Mouse (Mus musculus): Measurements from ENCODE around the gene Zfp637. TPM values are rescaled to one million over a fixed set of nuclear protein-coding genes. Genes with fewer than 3 reads are reported as not detected.
"Not testable (repeated sequence)": the region's sequence is repeated elsewhere in the genome, so short reads cannot be mapped to it uniquely, and the experiment has no call there.

Zfp637 gene
- total RNA-seq, 4 experiments from 2014 or later: 26.2 to 33.8 (median 29.0) TPM

DNA sequence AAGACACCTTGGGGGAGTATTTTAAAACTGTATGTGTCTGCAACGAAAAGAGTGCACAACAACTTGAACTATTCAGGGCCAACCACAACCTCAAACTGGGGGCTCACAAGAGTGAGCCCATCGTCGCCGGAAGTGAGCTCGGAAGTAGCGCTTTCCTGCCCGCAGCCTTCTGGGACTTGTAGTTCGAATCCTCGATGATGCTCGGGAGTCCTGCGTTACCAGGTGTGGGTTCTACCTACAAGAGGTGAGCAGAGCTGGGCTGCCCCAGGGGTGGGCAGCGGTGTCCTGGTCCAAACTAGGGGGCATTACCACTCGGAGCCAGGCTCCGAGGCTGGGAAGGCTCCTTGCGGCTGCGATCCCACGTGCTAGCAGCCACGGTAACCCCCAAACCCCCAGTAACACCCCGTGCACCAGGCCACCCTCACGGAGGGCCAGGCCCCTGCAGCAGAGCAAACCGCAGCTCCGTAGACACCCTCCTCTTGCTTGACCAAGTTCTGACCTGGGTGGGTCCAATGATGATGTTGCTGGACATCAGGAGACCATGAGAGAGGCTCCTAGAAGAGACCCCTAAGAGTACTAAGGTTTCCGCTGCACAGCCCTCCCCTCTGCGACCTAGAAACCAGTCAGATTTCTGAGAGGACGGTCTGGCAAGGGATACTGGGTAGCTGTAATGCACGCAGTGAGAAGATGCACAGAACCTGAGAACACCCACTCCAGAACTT, 22.1 kb downstream of the Zfp637 start:
- DNase-seq (ENCODE audit: low spot score): peak; percentile 29

DNA sequence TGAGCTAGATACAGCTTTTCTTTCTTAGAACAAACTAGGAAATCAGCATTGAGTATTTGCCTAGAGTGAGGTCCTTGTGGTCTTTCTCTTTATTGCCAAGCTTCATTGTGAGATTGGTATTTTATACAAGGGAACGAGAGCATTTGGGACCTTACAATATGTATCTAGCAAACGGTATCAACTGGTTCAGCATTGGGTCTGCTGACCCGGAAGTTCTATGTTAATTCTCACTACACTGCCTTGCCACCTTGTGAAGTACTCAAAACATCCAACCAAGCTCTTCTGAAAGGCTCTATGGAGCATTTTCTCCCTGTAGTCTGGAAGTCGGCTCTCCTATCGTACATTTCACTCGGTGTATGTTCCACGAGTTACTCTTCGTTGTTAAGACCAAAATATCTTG, 22.8 kb downstream of the Zfp637 start:
- no peak for DNase-seq (ENCODE audit: low spot score)

DNA sequence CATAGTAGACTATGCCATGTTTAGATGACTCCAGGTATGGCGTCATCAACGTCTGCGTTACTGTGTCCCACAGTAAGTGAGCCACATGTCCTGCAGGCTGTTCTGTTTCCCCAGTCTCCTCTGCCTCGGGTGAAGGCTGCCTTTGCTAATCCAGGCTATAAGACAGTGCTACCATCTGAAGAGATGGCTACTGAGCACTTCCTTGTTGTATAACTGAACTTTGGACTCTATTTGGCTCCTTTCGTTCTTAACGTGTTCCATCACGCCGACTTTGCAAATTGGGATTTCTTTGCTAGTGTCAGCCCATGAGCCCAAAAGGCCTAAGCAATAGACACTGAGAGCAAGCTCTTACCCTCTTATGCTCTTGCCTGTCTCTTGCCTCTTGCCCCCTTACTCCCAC, 27.2 kb downstream of the Zfp637 start:
- no peak for DNase-seq (ENCODE audit: low spot score)

DNA sequence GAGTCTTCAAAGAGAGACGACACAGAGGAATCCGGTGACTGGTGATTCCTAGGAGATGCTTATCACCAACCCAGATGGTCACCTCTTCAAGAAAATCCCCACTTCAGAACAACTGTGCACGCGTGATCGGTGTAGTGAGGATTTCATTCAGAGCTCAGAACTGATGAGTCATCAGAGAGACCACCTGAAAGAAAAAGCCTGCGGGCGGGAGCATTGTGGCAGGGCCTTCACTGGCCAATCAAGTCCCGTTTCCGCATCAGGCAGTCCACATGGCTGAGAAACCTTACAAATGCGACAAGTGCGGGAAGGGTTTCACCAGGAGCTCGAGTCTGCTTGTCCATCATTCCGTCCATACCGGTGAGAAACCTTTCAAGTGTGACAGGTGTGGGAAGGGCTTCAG, 30.1 kb downstream of the Zfp637 start:
- DNase-seq (ENCODE audit: low spot score): no peak

DNA sequence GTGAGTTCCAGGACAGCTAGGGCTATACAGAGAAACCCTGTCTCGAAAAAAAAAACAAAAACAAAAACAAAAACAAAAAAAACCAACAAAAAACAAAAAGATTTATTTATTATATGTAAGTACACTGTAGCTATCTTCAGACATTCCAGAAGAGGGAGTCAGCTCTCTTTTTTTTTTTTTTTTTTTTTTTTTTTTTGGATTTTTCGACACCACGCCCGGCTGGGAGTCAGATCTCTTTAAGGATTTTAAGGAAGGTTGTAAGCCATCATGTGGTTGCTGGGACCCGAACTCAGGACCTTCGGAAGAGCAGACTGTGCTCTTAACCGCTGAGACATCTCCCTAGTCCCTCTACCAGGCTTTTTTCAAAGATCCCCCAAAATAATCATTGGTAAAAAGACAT, 32.5 kb downstream of the Zfp637 start:
- not testable (repeated sequence) for DNase-seq (ENCODE audit: low spot score)

DNA sequence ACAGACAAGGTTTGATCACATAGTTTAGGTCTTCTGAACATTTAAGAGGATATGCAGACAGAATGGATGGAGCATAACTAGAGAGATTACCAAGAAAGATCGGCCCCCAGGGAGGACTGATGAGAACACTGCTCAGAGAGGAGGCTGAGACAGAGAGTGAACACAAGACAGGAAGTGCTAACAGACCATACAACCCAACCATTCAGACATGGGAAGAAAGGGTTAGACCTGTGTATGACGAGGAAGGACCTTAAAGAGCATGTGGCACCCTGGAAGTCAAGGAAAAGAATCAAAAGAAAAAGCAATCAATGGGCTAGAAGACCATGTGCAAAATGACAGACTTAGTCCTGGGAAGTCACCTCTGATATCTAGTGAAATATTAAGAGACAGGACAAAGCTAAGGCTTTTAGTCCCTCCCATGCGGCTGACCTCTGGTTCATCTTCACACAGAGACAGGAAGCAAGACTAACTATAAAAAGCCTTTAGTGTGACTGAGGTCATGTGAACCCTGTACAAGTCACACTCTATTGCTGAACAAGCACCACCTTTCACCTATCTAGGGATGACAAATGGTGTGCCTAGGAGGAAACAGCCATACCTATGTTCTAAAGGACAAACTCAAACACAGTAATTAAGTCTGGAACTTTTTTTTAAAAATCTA, 33.8 kb downstream of the Zfp637 start:
- no peak for DNase-seq (ENCODE audit: low spot score)

DNA sequence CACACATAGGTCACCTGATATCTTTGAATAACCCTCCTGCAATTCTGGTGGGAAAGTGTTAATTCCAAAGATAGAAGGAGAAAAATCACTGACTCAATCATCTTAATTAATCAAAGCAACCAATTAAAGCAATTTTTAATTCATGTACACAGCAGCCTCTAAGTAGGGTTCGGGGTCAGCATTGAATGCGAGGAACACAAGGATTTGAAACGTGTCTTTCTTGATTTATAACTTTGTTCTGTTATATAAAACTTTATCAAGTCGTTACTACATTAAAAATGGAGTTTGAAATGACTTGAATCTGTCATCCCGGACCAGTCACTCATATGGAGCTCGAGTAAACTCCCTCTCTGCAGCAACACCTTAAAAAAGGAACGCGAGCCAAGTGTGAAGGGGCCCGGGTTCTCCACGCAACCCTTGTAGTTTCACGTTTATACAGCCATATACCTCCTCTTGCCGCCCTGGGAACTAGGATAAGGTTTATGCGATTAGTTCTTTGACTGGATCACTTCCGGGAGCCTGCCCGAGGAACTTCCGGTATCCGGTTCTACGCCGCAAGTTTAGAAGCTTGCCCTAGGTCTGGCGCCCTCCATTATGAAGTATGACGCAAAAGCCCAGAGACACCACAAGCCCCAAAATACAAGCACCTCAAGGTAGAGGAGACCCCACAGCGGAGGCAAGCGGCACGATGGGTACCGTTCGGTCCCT, 37.9 kb downstream of the Zfp637 start:
- DNase-seq (ENCODE audit: low spot score): peak; percentile 94

DNA sequence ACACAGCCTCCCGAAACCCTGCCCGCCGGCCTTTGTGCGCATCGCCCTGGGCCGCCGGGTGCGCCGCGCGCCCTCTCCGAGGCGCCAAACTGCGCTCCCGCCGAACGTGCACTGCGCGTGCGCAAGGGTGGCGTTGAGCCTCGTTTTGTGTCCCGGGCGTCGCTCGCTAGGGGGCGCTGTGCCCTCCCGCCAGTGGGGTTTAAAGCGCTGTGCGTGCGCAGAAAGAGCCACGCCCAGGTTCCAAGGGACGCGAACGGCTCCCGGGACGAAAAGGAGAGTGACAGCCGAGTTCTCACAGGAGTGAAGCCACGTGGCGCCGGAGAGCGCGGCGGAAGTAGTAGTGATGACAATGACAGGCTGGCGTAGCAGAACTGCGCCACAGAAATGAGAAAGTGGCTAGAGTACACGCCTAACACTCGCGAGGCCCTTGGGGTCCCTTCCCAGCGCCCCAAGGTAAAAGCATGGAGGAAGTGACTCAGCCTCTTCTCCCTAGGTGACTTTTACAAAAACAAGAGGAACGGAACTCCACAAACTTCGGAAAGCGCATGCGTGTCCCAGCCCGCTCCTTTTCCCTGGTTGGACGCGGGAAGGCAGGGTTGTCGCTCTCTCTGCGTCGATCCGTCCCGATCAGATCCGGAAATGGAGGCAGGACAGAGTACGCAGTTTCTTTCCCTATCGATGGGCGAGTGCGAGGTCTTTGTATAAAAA, 38.6 kb downstream of the Zfp637 start:
- DNase-seq (ENCODE audit: low spot score): peak; percentile 99

DNA sequence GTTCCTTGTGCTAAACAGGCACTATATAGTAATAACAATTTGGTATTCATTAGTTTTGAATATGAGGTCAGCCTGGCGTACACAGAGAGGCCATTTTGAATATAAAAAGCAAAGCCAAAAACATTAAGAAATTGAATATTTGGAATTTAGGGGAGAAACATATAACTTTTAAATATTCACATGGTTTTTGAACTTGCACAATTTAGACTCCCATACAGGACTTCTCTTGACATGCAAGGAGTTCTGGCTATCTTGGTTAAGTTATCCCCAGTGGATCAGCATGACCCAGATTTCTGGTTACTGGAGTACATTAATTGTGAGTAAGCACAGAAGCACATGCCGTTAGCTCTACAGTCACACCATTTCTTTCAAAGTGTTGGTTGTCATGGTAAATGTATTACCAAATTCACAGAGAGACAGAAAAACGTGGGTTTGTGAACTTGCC, 39.4 kb downstream of the Zfp637 start:
- DNase-seq (ENCODE audit: low spot score): peak; percentile 21

DNA sequence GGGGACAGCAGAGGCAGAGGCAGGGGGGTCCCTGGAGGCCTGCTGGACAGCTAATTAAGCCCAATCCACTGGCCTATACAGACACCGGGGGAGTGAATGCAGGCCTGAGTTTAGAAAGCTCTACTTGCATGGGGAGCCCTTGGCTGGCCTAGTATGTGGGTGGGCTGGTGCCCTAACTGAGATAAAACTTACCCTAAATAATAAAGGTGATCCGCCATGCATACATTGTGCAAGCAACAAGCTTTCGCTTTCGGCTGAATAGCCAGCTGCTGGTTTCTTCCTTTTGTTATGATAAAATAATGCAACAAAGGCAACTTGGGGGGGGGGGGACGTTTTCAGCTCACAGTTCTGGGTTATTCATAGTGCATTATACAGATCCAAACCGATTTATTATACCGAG, 40.2 kb downstream of the Zfp637 start:
- no peak for DNase-seq (ENCODE audit: low spot score)

DNA sequence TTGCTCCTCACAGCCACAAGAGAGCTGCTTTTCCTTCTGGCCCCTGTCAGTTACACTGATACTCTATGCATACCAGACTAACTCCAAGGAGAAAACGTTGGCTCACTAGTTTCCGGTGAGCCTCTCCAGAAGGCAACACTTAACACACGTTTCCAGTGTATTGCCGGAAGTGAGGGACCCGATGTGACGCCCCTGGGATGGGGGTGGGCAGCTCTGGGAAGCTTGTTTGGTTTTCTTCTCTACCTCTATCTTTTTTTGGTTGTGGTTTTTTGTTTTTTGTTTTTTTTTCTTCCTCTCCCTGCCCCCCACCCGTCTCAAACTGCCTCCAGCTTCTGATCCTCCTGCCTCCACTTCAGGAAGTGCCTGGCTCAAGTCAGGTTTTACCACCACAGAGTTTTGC, 41.0 kb downstream of the Zfp637 start:
- DNase-seq (ENCODE audit: low spot score): no peak

DNA sequence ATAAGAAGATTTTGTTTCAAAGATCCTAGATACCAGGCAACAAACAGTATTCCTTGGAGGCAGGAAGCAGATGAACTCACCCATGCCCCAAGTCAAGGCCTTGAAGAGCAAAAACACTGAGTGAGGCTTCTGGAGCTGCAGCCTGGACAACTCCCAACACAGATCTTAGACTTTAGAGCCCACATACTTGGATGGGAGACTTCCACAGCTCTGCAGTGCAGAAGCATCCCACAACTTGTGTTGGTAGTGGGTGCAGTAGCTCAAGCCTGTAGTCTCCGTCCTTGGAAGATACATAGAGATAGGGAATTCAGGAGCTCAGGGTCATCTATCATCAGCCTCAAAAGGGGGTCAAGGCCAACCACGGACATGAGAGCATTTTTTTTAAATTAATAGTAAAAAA, 45.0 kb downstream of the Zfp637 start:
- no peak for DNase-seq (ENCODE audit: low spot score)

DNA sequence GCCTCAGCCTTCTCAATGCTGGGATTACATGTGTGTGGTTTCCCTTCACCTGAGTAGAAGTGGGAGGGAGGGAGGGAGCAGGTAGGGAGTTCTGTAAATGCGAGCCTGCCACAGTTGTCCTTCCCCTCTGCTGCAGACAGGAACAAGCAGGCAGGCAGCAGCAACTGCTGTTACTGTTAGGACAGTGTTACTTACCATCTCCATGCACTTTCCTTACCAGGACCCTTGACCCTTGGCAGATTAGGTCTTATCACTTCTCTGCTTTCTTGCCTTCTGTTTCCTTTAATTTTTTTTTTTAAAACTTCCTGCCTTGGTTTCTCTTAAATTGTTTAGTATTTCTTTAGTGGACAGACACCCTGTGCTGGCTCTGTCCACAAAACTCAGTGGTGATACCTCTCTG, 47.1 kb downstream of the Zfp637 start:
- no peak for DNase-seq (ENCODE audit: low spot score)

DNA sequence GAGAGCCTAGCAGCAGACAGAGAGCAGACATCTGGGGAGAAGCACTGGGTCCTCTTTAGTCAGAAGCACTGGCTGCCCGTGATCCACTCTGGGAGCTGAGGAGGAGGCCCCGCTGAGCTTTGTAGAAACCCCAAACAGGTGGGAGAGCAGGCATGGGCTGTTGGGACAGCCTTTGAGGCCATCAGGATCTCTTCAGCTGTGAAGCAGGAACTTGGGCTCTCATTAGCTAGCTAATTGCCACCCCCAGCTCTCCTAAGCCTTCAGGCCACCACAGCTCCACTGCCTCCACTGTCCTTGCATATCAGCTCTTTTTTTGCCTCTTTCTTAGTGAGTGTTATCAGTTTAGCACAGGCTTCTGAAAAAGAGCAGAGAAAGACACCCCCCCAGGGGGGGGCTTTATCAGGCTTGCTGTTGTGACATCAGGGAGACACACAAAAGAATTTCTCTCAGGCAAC, 47.7 kb downstream of the Zfp637 start:
- DNase-seq (ENCODE audit: low spot score): no peak

DNA sequence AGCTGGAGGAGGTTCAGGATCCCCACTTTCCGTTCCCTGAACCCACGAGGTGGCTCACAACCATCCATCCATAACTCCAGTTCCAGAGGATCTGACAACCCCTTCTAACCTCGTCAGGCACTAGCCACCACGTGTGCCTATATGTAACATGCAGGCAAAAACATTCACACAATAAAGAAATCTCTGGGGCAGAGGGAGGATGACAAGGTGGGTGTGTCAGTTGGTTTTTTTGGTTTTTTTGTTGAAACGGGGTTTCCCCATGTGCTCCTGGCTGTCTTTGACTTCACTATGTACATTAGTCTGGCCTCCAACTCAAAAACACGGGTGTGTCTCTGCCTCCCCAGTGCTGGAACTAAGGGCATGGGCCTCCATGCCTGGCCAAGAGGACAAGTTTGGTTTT, 49.3 kb downstream of the Zfp637 start:
- DNase-seq (ENCODE audit: low spot score): no peak

DNA sequence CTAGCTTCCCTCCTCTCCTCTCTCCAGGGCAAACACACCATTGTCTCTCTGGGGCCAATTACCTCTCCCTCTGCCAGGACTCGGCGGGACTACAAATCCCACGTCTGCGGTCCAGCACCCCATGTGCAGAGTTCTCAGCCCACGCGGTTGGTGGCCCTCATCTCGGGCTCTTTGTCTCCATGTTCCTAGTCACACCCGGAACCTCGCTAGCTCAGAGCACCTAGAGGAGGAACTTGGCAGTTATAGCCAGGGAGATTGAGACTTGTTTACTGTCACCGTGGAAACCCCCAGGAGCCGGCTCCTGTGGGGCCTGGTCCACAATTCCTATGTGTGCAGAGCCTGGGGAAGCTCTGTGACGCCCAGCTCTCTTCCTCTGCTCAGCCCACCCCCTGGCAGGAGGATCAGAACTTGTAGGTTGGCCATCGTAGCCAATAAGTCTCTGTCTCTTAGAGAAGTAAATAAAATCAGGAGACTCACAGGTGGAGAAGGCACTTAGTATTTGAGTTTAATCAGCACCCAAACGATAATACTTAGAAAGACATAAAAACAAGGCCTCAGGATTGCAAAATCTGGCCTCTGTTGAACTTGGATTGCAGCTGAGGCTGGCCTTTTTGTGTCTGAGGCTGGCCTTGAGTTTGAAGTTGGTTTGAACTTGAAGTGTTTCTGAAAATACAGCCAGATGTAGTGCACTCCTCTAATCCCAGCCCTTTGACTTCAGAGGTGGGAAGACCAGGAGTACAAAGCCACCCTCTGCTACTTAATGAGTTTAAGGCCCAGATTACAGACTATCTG, 50.6 kb downstream of the Zfp637 start:
- no peak for DNase-seq (ENCODE audit: low spot score)

DNA sequence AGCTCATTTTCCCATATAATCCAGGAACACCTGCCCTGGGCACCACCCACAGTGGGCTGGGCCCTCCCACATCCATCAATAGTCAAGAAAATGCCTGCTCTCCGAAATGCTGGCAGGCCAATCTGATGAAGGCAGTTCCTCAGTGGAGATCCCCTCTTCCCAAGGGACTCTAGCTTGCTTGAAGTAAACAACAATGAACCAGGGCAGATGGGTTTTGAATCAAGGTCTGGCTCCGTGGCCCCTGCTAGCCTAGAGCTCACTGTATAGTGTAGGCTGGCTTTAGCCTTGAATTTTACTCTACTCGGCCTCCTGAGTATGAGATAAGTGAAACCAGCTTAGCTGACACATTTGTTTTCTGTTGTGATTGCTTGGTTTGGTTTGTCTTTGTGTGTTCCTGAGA, 51.4 kb downstream of the Zfp637 start:
- no peak for DNase-seq (ENCODE audit: low spot score)

DNA sequence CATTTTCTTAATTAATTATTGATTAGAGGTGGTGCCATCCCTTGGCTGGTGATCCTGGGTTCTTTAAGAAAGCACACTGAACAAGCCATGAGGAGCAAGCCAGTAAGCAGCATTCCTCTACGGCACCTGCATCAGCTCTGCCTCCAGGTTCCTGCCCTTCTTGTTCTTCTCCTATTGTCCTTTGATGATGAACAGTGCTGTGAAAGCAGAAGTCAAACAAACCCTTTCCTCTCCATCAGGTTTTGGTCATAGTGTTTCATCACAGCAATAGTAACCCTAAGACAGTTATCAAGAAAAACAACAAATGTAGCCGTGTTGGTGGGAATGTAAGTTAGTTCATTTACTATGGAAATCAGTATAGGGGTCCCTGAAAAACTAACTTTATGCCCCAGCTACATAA, 52.5 kb downstream of the Zfp637 start:
- no peak for DNase-seq (ENCODE audit: low spot score)

All from heart, adult 8-10 months (tissue).